Mouse (Mus musculus): ENCODE results near the gene Tmprss6.

- TF ChIP-seq GATA1 (IDR thresholded peaks at IDR 0.05; ENCODE audit: borderline replicate concordance, low read length) (no peak), FLI1 (IDR thresholded peaks at IDR 0.05; ENCODE audit: low read length) (no peak)
Observed at GRCm38 (mm10) chr15:78403896-78404295, 64.5 kb downstream of the Tmprss6 start.
